Mouse (Mus musculus) small intestine, adult 2 months (tissue): Measurements from ENCODE around the gene Polr2l. TPM values are rescaled to one million over a fixed set of nuclear protein-coding genes. Genes with fewer than 3 reads are reported as not detected.

Experiments
- H3K27ac ChIP-seq: fragments of 200-500 bp; 2 replicates; pipeline ENCODE4 v1.5.1; 2012; ENCODE audit warnings: low read depth, low read length, control low read depth, inconsistent platforms; ENCODE audit not compliant: insufficient read depth
- H3K27me3 ChIP-seq: fragments of 200-500 bp; 2 replicates; pipeline ENCODE4 v1.6.1; 2012; ENCODE audit warnings: mild to moderate bottlenecking, moderate library complexity, low read length, inconsistent platforms; ENCODE audit not compliant: control insufficient read depth, insufficient read depth
- H3K36me3 ChIP-seq: fragments of 200-500 bp; 2 replicates; pipeline ENCODE4 v1.6.1; 2012; ENCODE audit warnings: mild to moderate bottlenecking, low read length, control low read depth, inconsistent platforms; ENCODE audit not compliant: control insufficient read depth, insufficient read depth
- H3K4me1 ChIP-seq: fragments of 200-500 bp; 2 replicates; pipeline ENCODE4 v1.6.1; 2012; ENCODE audit warnings: low read length, inconsistent platforms, mixed read lengths; ENCODE audit not compliant: control insufficient read depth, insufficient read depth, insufficient read length
- H3K4me3 ChIP-seq: fragments of 200-500 bp; 2 replicates; pipeline ENCODE4 v1.5.1; 2012; ENCODE audit warnings: low read depth, mild to moderate bottlenecking, control low read depth, inconsistent platforms, low read length, moderate library complexity
- CTCF ChIP-seq: fragments of 200-500 bp; IDR thresholded peaks from 2 replicates; pipeline ENCODE4 v1.5.1; 2012; ENCODE audit warnings: low read depth, mild to moderate bottlenecking, control low read depth, inconsistent platforms, low read length, moderate library complexity, mixed read lengths; ENCODE audit not compliant: insufficient replicate concordance, insufficient read length; ENCODE audit errors: extremely low read depth
- POLR2A ChIP-seq: fragments of 200-500 bp; IDR thresholded peaks from 2 replicates; pipeline ENCODE4 v1.6.1; 2012; ENCODE audit warnings: low read depth, mild to moderate bottlenecking, control low read depth, inconsistent platforms, low read length, moderate library complexity
- WGBS: fragments of 180-500 bp; shearing (Covaris S2); methylation state at CpG from one replicate; pipeline ENCODE4 v1.1.7; 2018; 5-methylcytosine and 5-hydroxymethylcytosine counted together
- polyA plus RNA-seq: library from polyadenylated mRNA; depleted of rRNA; stranded (reverse); fragments of >200 nt; gene quantifications from 2 replicates; pipeline ENCODE4 v1.2.3, GENCODE M21; 2012

Gene Polr2l
- polyA plus RNA-seq, 1 experiment: 30.2 TPM

DNA sequence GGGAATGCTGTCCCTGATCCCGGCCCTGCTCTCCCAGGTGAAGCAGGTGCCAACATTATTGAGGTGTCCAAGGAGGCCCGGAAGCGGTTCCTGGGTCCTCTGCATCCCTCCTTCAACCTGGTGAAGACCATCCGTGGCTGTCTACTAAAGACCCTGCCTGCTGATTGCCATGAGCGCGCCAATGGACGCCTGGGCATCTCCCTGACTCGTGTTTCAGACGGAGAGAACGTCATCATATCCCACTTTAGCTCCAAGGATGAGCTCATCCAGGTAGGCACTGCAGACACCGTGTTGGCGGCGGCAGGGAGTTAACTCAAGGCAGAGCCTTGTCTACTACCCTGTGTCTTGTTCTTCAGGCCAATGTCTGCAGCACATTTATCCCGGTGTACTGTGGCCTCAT is 17.7 kb downstream of the Polr2l start:
- 83% methylated on average over 14 of the region's 14 CpGs for WGBS
- H3K27me3 ChIP-seq: no peaks in the 10 kb centered on the region
- peaks cover 36% of the 10 kb centered on the region for H3K4me1 ChIP-seq
- no peak overlapping the region for H3K4me3 ChIP-seq
- peaks cover 30% of the 10 kb centered on the region for H3K36me3 ChIP-seq
- no peak for TF ChIP-seq POLR2A
- no peak for TF ChIP-seq CTCF
- H3K27ac ChIP-seq: no peak overlapping the region

DNA sequence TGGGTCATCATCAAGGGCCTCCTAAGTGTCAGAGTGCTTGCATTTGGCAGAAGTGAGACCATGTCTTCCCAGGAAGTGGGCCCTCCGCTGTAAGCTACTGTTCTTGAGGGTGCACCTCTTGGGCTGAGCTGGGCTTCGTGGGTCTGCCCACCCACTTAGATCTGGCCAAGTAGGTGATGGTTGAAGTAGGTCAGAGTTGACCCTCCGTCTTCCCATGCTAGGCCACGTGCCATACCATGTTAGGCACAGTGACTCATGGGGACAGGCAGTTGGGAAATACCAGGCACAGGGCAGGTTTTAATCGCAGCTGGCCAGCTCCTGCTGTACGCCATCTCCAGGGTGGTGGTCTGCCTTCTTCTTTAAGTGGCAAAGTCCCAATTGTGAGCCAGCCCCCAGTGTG is 18.2 kb downstream of the Polr2l start:
- H3K4me3 ChIP-seq: peak overlapping the region; percentile 84
- peaks cover 33% of the 10 kb centered on the region for H3K36me3 ChIP-seq
- no peaks in the 10 kb centered on the region for H3K27me3 ChIP-seq
- TF ChIP-seq CTCF (no peak), POLR2A (no peak)
- H3K4me1 ChIP-seq: peaks cover 32% of the 10 kb centered on the region
- peak overlapping the region; percentile 91 for H3K27ac ChIP-seq
- WGBS: 53% methylated on average over 6 of the region's 6 CpGs

DNA sequence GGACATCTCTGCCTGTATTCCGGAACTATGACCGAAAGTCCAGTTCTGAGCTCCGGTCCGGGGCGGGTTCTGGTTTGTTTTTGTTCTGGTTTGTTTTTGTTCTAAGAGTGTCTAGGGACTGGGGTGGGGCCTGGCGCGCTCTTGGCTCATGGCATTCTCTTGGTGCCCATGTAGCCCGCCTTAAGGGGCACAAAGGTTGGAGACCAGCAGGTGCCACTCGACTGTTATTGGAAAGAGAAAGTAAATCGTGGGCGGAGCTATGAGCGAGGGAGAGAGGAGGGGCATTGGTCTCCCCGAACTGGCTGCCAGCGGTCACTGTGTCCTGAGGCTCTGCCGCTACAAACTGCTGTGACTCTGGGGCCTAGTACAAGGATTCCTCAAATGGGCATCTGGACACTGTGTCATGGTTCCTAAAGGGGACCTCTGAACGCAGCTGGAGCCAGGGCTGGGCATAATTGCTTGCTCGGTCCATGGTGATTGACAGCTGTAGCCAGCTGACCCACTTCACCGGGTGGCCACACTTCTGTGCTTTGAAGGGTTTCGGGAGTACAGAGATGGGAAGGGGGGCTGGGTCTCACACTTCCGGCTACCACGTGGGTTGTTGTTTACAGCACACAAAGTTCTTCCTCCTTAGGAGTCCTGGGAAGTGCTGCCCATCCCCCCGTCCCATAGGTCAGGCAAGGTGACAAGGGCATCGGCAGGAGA is 19.2 kb downstream of the Polr2l start:
- H3K27me3 ChIP-seq: no peaks in the 10 kb centered on the region
- peak overlapping the region; percentile 84 for H3K4me3 ChIP-seq
- peaks cover 38% of the 10 kb centered on the region for H3K36me3 ChIP-seq
- H3K27ac ChIP-seq: peak overlapping the region; percentile 91
- TF ChIP-seq POLR2A (peak; percentile 10; the same call in 1 of the 2 replicates), CTCF (no peak)
- under 1% methylated on average over 23 of the region's 23 CpGs for WGBS
- peaks cover 30% of the 10 kb centered on the region for H3K4me1 ChIP-seq

DNA sequence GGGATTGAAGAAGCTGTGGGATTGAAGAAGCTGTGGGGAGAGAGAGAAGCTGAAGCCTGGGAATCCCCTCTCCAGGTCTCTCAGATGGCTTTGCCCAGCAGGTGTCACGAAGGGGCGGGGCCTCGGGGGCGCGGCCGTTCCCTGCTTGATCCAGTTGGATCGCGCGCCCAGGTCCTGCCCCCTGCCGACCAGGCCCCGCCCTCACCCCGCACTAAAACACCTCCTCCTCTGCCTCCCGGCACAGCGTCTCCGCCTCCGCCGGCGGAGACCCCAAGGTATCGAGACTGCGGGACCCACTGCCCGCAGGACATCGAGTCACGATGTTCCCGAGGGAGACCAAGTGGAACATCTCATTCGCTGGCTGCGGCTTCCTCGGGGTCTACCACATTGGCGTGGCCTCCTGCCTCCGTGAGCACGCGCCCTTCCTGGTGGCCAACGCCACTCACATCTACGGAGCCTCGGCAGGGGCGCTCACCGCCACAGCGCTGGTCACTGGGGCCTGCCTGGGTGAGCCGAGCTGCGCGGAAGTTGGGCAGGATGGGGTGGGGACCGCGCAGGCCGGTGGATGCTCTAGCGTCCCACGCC is 19.9 kb downstream of the Polr2l start, which contains the start of gene Pnpla2:
Pnpla2 (plus strand) TSS at position 232 of the 585 bp plus-strand sequence.
- Histone ChIP-seq H3K27me3 (no peaks in the 10 kb centered on the region), H3K36me3 (peaks cover 44% of the 10 kb centered on the region), H3K27ac (peak within 1 kb of the TSS; percentile 91), H3K4me3 (peak within 1 kb of the TSS; percentile 84), H3K4me1 (peaks cover 26% of the 10 kb centered on the region)
- WGBS: under 1% methylated on average over 45 of the region's 45 CpGs
- TF ChIP-seq CTCF: no peak
- peak; percentile 93 for TF ChIP-seq POLR2A

DNA sequence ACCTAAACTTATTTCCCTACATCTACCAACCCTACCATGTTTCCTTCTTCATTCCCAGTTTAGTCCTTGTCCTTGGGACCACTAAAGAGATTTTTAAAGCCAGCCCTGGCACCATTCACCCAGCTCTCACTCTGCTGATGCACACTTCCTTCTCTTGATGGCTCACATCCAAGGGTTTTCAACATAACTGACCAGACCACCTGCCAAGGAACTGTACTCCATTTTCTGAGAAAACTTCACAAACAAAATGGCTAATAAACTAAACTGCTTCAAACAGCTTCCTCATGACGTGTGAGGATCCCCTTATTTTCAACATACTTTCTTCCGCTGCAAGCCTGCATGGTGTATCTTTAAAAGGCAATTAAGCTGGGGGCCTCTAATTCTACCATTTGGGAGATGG is 21.3 kb downstream of the Polr2l start:
- H3K4me1 ChIP-seq: peaks cover 26% of the 10 kb centered on the region
- no peaks in the 10 kb centered on the region for H3K27me3 ChIP-seq
- 56% methylated on average over 2 of the region's 2 CpGs for WGBS
- no peak overlapping the region for H3K27ac ChIP-seq
- H3K4me3 ChIP-seq: no peak overlapping the region
- TF ChIP-seq CTCF: no peak
- TF ChIP-seq POLR2A: no peak
- peaks cover 38% of the 10 kb centered on the region for H3K36me3 ChIP-seq

DNA sequence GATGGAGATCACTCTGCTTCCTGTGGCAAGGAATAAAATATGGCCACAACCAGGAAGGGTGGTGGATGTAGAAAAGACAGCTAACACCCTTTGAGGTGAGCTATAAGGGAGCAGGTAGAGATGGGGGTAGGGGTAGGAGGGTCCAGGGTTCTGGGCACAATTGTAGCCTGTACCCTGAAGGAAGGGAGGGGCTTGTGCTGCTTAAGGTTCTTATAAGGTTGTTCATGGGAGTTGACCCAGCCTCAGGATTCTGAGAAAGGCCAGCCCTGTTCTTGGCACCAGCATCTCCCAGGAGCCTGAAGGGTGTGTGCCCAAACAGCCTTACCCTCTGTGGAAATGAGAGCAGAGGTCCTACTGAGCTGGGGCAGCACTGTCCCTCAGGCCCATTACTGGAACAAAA is 23.0 kb downstream of the Polr2l start:
- Histone ChIP-seq H3K36me3 (peaks cover 25% of the 10 kb centered on the region), H3K27me3 (no peaks in the 10 kb centered on the region), H3K4me3 (no peak overlapping the region), H3K27ac (no peak overlapping the region), H3K4me1 (peaks cover 16% of the 10 kb centered on the region)
- TF ChIP-seq POLR2A (no peak), CTCF (no peak)
